Mouse (Mus musculus): ENCODE measurements at regions not wholly inside any gene's neighbourhood (a gene's known extent, or its start where the extent isn't known, plus 50 kb on each side); places are given as distances from the start of the nearest gene placed in this dataset.

DNA sequence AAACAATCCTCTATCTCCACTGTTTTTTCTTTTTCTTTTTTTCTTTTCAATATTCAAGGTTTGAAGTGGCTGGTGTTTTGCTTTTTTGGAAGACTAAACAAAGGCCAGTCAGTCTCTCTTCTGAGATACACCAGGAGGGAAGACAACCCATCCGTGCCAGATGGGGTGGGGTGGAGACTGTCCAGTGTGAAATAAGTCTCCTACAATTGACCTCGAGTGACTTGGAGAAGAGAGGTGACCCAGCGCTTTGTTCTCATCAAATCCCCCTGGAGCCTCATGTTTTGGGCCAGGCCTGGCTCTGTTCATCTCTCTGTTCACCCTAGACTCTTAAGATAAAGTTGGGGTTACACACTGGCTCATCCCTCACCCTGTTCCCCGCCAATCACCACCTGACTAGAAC, 169.2 kb upstream of the Tbca start:
- no peak for TF ChIP-seq CTCF (IDR thresholded peaks at IDR 0.05; ENCODE audit: low read depth)
- no peak for TF ChIP-seq EP300 (IDR thresholded peaks at IDR 0.05; ENCODE audit: low read depth)
